Mouse (Mus musculus) liver, embryonic 14.5 days (tissue): ENCODE measurements around the gene Mpv17l2. TPM values are rescaled to one million over a fixed set of nuclear protein-coding genes. Genes with fewer than 3 reads are reported as not detected.

Experiments
- ATAC-seq: fragments of 200-750 bp; cut with Nextera tagmentation; 2 replicates; pipeline ENCODE4 v1.8.0; 2017; ENCODE audit warnings: moderate number of reproducible peaks, mild to moderate bottlenecking, moderate library complexity; ENCODE audit not compliant: insufficient read depth
- DNase-seq, 3 experiments: peaks; one replicate each; pipeline ENCODE4 v3.0.0-alpha.2; 2012 to 2013; ENCODE audit warnings: low read depth in 3 of 3, low spot score in 3 of 3
- H3K27ac ChIP-seq: fragments of 300-500 bp; sonication (generic); 2 replicates; pipeline ENCODE4 v1.5.1; 2014; ENCODE audit warnings: moderate library complexity, mild to moderate bottlenecking, control low read depth, inconsistent platforms
- H3K27me3 ChIP-seq: fragments of 300-500 bp; sonication (generic); 2 replicates; pipeline ENCODE4 v1.6.1; 2014; ENCODE audit warnings: mild to moderate bottlenecking, low read length, moderate library complexity; ENCODE audit not compliant: control insufficient read depth, insufficient read depth
- H3K36me3 ChIP-seq: fragments of 300-500 bp; sonication (generic); replicated peaks from 2 replicates; pipeline ENCODE4 v1.6.1; 2014; ENCODE audit warnings: low read depth; ENCODE audit not compliant: control insufficient read depth, insufficient read depth
- H3K4me1 ChIP-seq, 2 experiments: fragments of 200-500 bp in 1 of 2; fragments of 300-500 bp in 1 of 2; sonication (generic) in 1 of 2; replicated peaks; 2 replicates each; pipeline ENCODE4 v1.6.1; 2012 to 2014; ENCODE audit warnings: antibody characterized with exemption in 1 of 2, inconsistent platforms in 1 of 2, low read length in 1 of 2; ENCODE audit not compliant: control insufficient read depth in 2 of 2, insufficient read depth in 2 of 2
- H3K4me2 ChIP-seq: fragments of 300-500 bp; sonication (generic); 2 replicates; pipeline ENCODE4 v1.6.1; 2014; ENCODE audit warnings: low read depth, mild to moderate bottlenecking, control low read depth, moderate library complexity
- H3K4me3 ChIP-seq, 2 experiments: fragments of 200-500 bp in 1 of 2; fragments of 300-500 bp in 1 of 2; sonication (generic) in 1 of 2; 2 replicates each; pipeline ENCODE4 v1.5.1; 2012 to 2014; ENCODE audit warnings: low read depth in 2 of 2, low read length in 2 of 2, mild to moderate bottlenecking in 2 of 2, control low read depth in 1 of 2, inconsistent platforms in 1 of 2, moderate library complexity in 1 of 2; ENCODE audit not compliant: insufficient read depth in 1 of 2
- H3K9ac ChIP-seq: fragments of 300-500 bp; sonication (generic); replicated peaks from 2 replicates; pipeline ENCODE4 v1.6.1; 2014; ENCODE audit warnings: mild to moderate bottlenecking, control low read depth, moderate library complexity
- H3K9me3 ChIP-seq: fragments of 300-500 bp; sonication (generic); 2 replicates; pipeline ENCODE4 v1.6.1; 2016; ENCODE audit warnings: low read length, mixed read lengths; ENCODE audit not compliant: control insufficient read depth
- CTCF ChIP-seq: IDR thresholded peaks from 2 replicates; pipeline ENCODE4 v1.5.1; 2016; ENCODE audit warnings: antibody characterized with exemption, low read depth, control low read depth
- EP300 ChIP-seq: IDR thresholded peaks from 2 replicates; pipeline ENCODE4 v1.6.1; 2016; ENCODE audit warnings: antibody characterized with exemption, low read depth
- WGBS: fragments of 180-500 bp; shearing (Covaris S2); extraction: QIAGEN DNeasy Blood & Tissue Kit; methylation state at CpG from one replicate; pipeline ENCODE4 v1.1.7; 2014; ENCODE audit not compliant: insufficient replicate concordance; 5-methylcytosine and 5-hydroxymethylcytosine counted together
- polyA plus RNA-seq, 2 experiments: library from polyadenylated mRNA; depleted of rRNA in 1 of 2; stranded (reverse) in 1 of 2; unstranded in 1 of 2; fragments of >200 nt; fragmentation: Nextera tagmentation in 1 of 2; extraction: Ambion mirVana in 1 of 2; gene quantifications; 2 replicates each; pipeline versions ENCODE4 v1.2.1 to v1.2.3; 2012 to 2014

The Mpv17l2 gene
- polyA plus RNA-seq, 2 experiments = 28.5 to 39.8 TPM

- Histone ChIP-seq H3K36me3 (no peaks in the 10 kb centered on the region), H3K27me3 (peaks cover 32% of the 10 kb centered on the region), H3K9ac (no peak overlapping the region), H3K4me2 (no peak overlapping the region), H3K9me3 (no peaks in the 10 kb centered on the region), H3K4me3 (no peak overlapping the region), H3K4me1 (0 out of 4 replicates have a peak, but pooled peaks cover 0 to 2% of the 10 kb centered on the region in 2 experiments), H3K27ac (no peak overlapping the region)
- 23% methylated on average over 14 of the region's 14 CpGs for WGBS
- ATAC-seq (no peak), DNase-seq (no peak)
- TF ChIP-seq CTCF = no peak
Measured at GRCm38 (mm10) chr8:70725792-70726447, 34.8 kb downstream of the Mpv17l2 start.

GRCm38 (mm10) chr8:70724216-70724615, 36.5 kb downstream of the Mpv17l2 start:
- Histone ChIP-seq H3K4me3 (no peak overlapping the region), H3K4me2 (peak overlapping the region; percentile 16; the same call in 1 of the 2 replicates), H3K27ac (peak overlapping the region; percentile 5; the same call in 1 of the 2 replicates), H3K36me3 (no peaks in the 10 kb centered on the region), H3K4me1 (no peaks in the 10 kb centered on the region), H3K27me3 (peaks cover 20% of the 10 kb centered on the region), H3K9me3 (no peaks in the 10 kb centered on the region), H3K9ac (no peak overlapping the region)
- no peak for DNase-seq
- WGBS = 57% methylated on average over 12 of the region's 12 CpGs
- no peak for ATAC-seq
- TF ChIP-seq EP300 = no peak
- no peak for TF ChIP-seq CTCF

- 0 out of 4 replicates have a peak within 1 kb of the TSS, but pooled peaks of 1 of the 2 experiments have one; percentile 12 for H3K4me3 ChIP-seq
- DNase-seq (peak in 1 of 3 experiments; percentile 22), ATAC-seq (peak; percentile 70)
- peak within 1 kb of the TSS; percentile 5; the same call in 1 of the 2 replicates for H3K27ac ChIP-seq
- no peaks in the 10 kb centered on the region for H3K9me3 ChIP-seq
- no peak within 1 kb of the TSS for H3K9ac ChIP-seq
- no peaks in the 10 kb centered on the region for H3K4me1 ChIP-seq
- no peaks in the 10 kb centered on the region for H3K36me3 ChIP-seq
- WGBS = 48% methylated on average over 7 of the region's 7 CpGs
- H3K27me3 ChIP-seq = peaks cover 16% of the 10 kb centered on the region
- H3K4me2 ChIP-seq = peak within 1 kb of the TSS; percentile 22; the same call in 1 of the 2 replicates
- TF ChIP-seq CTCF (no peak), EP300 (no peak)
Measured at GRCm38 (mm10) chr8:70723486-70724210, 37.1 kb downstream of the Mpv17l2 start, which contains the start of gene Pde4c. TSS of gene Pde4c (plus strand) at chr8:70723720.

GRCm38 (mm10) chr8:70721601-70722000, 39.1 kb downstream of the Mpv17l2 start:
- H3K4me3 ChIP-seq = no peak overlapping the region
- H3K4me1 ChIP-seq = no peaks in the 10 kb centered on the region
- no peak overlapping the region for H3K27ac ChIP-seq
- H3K36me3 ChIP-seq = no peaks in the 10 kb centered on the region
- TF ChIP-seq EP300 (no peak), CTCF (no peak)
- no peak overlapping the region for H3K9ac ChIP-seq
- H3K4me2 ChIP-seq = no peak overlapping the region
- 75% methylated on average over 8 of the region's 8 CpGs for WGBS
- H3K9me3 ChIP-seq = no peaks in the 10 kb centered on the region
- DNase-seq = no peak
- ATAC-seq = no peak
- H3K27me3 ChIP-seq = peaks cover 5% of the 10 kb centered on the region

- no peaks in the 10 kb centered on the region for H3K36me3 ChIP-seq
- peak; percentile 57 to 62 (median 62) for DNase-seq
- no peak overlapping the region for H3K4me2 ChIP-seq
- H3K9me3 ChIP-seq = no peaks in the 10 kb centered on the region
- H3K4me3 ChIP-seq = no peak overlapping the region
- H3K4me1 ChIP-seq = no peaks in the 10 kb centered on the region
- 5% methylated on average over 3 of the region's 3 CpGs for WGBS
- no peaks in the 10 kb centered on the region; the same call in 1 of the 2 replicates for H3K27me3 ChIP-seq
- ATAC-seq = no peak
- H3K9ac ChIP-seq = no peak overlapping the region
- TF ChIP-seq CTCF (peak; percentile 97), EP300 (no peak)
- H3K27ac ChIP-seq = no peak overlapping the region
Measured at GRCm38 (mm10) chr8:70720739-70721138, 40.0 kb downstream of the Mpv17l2 start.
